Mouse (Mus musculus) midbrain, postnatal 0 days (tissue): ENCODE measurements around the gene Wapl. TPM values are rescaled to one million over a fixed set of nuclear protein-coding genes. Genes with fewer than 3 reads are reported as not detected.

Experiments
- ATAC-seq: fragments of 200-750 bp; cut with Nextera tagmentation; 2 replicates; pipeline ENCODE4 v1.8.0; 2017; ENCODE audit warnings: moderate number of reproducible peaks, mild to moderate bottlenecking, moderate TSS enrichment, moderate library complexity; ENCODE audit not compliant: low FRiP score
- DNase-seq: peaks from one replicate; pipeline ENCODE4 v3.0.0-alpha.2; 2015; ENCODE audit warnings: low spot score
- H3K27ac ChIP-seq: fragments of 300-500 bp; sonication (generic); 2 replicates; pipeline ENCODE4 v1.5.1; 2014; ENCODE audit warnings: low read depth, mild to moderate bottlenecking, low read length, mixed read lengths
- H3K27me3 ChIP-seq: fragments of 300-500 bp; sonication (generic); 2 replicates; pipeline ENCODE4 v1.6.1; 2014; ENCODE audit warnings: low read length, control low read depth, mixed read lengths; ENCODE audit not compliant: insufficient read depth
- H3K36me3 ChIP-seq: fragments of 300-500 bp; sonication (generic); 2 replicates; pipeline ENCODE4 v1.6.1; 2014; ENCODE audit warnings: low read length, control low read depth, mixed read lengths; ENCODE audit not compliant: insufficient read depth
- H3K4me1 ChIP-seq: fragments of 300-500 bp; sonication (generic); 2 replicates; pipeline ENCODE4 v1.6.1; 2014; ENCODE audit warnings: mild to moderate bottlenecking, control low read depth, antibody characterized with exemption, low read length, mixed read lengths; ENCODE audit not compliant: insufficient read depth
- H3K4me2 ChIP-seq: fragments of 300-500 bp; sonication (generic); 2 replicates; pipeline ENCODE4 v1.6.1; 2014; ENCODE audit warnings: low read depth, mild to moderate bottlenecking, low read length, mixed read lengths; ENCODE audit not compliant: poor library complexity, severe bottlenecking
- H3K4me3 ChIP-seq: fragments of 300-500 bp; sonication (generic); 2 replicates; pipeline ENCODE4 v1.5.1; 2014; ENCODE audit warnings: low read depth, mild to moderate bottlenecking, low read length, moderate library complexity
- H3K9ac ChIP-seq: fragments of 300-500 bp; sonication (generic); replicated peaks from 2 replicates; pipeline ENCODE4 v1.6.1; 2014; ENCODE audit warnings: mild to moderate bottlenecking, low read length, moderate library complexity, mixed read lengths; ENCODE audit not compliant: poor library complexity, severe bottlenecking
- H3K9me3 ChIP-seq: fragments of 300-500 bp; sonication (generic); 2 replicates; pipeline ENCODE4 v1.6.1; 2016; ENCODE audit warnings: low read length, control low read depth
- CTCF ChIP-seq: IDR thresholded peaks from 2 replicates; pipeline ENCODE4 v1.5.1; 2016; ENCODE audit warnings: antibody characterized with exemption, mild to moderate bottlenecking
- WGBS: fragments of 180-500 bp; shearing (Covaris S2); extraction: QIAGEN DNeasy Blood & Tissue Kit; methylation state at CpG from one replicate; pipeline ENCODE4 v1.1.7; 2014; 5-methylcytosine and 5-hydroxymethylcytosine counted together
- polyA plus RNA-seq: library from polyadenylated mRNA; unstranded; fragments of >200 nt; fragmentation: Nextera tagmentation; extraction: Ambion mirVana; gene quantifications from 2 replicates; pipeline ENCODE4 v1.2.1, GENCODE M21; 2015
- total RNA-seq: library from RNA; depleted of rRNA; stranded (reverse); fragments of >200 nt; gene quantifications from 2 replicates; pipeline ENCODE4 v1.2.3, GENCODE M21; 2014

The Wapl gene
- total and polyA plus RNA-seq, 2 experiments from 2014 or later = 9.9 to 14.8 TPM

DNA sequence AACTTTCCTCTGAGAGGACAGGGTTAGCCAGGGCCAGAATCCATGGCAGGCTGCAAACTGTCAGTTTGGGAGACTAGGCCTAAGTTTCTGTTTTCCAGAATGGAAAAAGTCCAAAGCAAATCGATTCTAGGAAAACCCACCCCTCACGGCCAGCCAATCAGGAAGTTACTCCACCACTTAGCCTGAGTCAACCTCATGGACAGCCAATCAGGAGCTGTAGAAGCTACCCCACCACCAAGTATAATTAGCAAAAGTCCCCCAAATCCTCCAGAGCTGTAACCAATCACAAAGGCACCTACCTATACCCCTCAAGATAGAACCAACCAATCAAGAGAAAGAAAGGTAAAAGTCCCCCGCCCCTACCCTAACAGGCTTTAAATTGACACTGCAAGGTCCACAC, 82.0 kb downstream of the Wapl start:
- no peak for TF ChIP-seq CTCF
- ATAC-seq = no peak
- Histone ChIP-seq H3K9ac (no peak overlapping the region), H3K9me3 (no peaks in the 10 kb centered on the region), H3K27me3 (no peaks in the 10 kb centered on the region), H3K27ac (no peak overlapping the region), H3K4me2 (no peak overlapping the region), H3K36me3 (no peaks in the 10 kb centered on the region), H3K4me1 (no peaks in the 10 kb centered on the region), H3K4me3 (no peak overlapping the region)
- 82% methylated on average over 3 of the region's 3 CpGs for WGBS
- DNase-seq = no peak

DNA sequence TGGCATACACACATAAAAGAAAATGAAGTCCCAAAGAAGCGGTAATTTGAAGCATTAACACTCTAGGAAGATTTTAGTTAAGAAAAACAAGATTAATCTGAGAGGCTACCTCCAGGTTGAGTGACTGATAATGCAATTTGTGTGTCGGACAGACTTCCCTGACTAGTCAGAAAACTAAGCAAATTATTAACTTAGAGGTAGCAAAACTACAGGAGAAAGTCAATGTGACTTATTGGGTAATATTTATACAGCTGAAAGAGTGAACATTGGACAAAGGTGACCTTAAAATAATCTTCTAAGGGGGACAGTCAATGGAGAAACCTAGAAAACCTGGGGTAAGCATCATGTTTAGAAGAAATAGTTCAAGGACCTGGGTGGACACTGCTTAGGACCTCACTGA, 86.2 kb downstream of the Wapl start:
- Histone ChIP-seq H3K27me3 (no peaks in the 10 kb centered on the region), H3K36me3 (no peaks in the 10 kb centered on the region), H3K27ac (no peak overlapping the region), H3K4me3 (no peak overlapping the region), H3K4me1 (no peaks in the 10 kb centered on the region), H3K4me2 (no peak overlapping the region), H3K9me3 (no peaks in the 10 kb centered on the region), H3K9ac (no peak overlapping the region)
- no peak for TF ChIP-seq CTCF
- DNase-seq (no peak), ATAC-seq (no peak)
- 85% methylated on average over 2 of the region's 2 CpGs for WGBS

DNA sequence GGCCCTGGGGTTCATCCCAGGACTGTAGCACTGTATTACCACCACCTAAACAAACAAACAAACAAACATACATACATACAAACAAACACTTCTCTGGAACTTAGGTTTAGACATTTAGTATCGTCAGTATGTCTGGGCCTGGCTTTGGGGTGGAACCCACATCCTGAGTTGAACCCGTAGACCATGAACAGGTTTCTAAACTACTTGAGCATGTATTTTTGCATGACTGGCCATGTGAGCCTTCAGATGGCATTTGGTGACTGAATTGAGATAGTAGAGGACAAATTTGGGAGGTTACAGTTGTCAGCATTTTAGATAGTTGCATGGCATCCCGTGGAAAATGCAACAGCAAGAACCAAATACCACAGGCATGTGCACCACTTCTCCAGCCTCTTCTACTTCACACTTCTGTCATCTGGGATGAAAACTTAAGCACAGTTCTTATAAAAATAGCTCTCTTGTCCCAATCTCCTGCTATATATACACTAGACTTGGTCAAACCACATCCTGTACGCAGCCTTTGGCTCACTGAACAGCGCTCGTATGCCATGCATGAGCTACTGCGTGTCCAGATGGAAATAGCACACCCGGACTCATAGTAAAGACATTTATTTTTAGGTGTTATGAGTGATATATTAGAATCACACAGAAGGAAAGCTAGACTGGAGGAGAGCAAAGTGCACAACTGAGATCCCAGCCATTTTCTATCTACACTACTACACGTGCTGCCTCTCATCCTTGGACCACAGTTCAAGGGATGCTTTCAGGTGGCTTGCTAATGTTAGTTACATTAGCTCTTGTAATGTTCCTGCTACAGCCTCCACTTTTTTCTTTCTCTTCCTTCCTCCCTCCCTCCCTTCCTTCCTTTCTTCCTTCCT, 87.6 kb downstream of the Wapl start:
- no peak for TF ChIP-seq CTCF
- H3K9ac ChIP-seq = no peak overlapping the region
- no peaks in the 10 kb centered on the region for H3K4me1 ChIP-seq
- ATAC-seq (no peak), DNase-seq (no peak)
- 95% methylated on average over 9 of the region's 9 CpGs for WGBS
- H3K9me3 ChIP-seq = no peaks in the 10 kb centered on the region
- H3K4me2 ChIP-seq = no peak overlapping the region
- H3K4me3 ChIP-seq = no peak overlapping the region
- H3K36me3 ChIP-seq = no peaks in the 10 kb centered on the region
- no peaks in the 10 kb centered on the region for H3K27me3 ChIP-seq
- no peak overlapping the region for H3K27ac ChIP-seq

DNA sequence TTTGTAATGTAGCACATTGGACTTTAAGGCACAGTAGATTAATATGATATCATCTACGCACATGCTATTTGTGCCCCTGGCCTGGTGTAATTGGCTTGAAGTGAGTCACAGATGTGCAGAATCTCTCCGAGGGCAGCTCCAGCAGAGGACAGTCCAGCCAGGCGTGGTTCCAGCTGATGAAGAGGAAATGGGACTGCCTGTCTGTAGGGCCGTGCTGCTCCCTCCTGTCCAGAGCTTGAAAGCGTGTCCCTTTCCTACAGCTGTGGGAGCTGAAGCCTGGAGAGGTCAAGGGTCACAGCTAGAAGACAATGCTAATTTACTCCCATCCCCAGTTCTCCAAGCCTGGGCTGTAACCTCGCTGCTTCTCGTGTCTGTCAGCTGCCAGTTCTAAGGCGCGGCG, 89.0 kb downstream of the Wapl start:
- WGBS = 52% methylated on average over 10 of the region's 10 CpGs
- H3K36me3 ChIP-seq = no peaks in the 10 kb centered on the region
- H3K4me1 ChIP-seq = no peaks in the 10 kb centered on the region
- H3K27ac ChIP-seq = no peak overlapping the region
- no peaks in the 10 kb centered on the region for H3K9me3 ChIP-seq
- H3K4me2 ChIP-seq = no peak overlapping the region
- no peaks in the 10 kb centered on the region for H3K27me3 ChIP-seq
- no peak for DNase-seq
- no peak overlapping the region for H3K4me3 ChIP-seq
- H3K9ac ChIP-seq = no peak overlapping the region
- ATAC-seq = no peak
- TF ChIP-seq CTCF = no peak

GRCm38 (mm10) chr14:34763771-34764539, 90.2 kb downstream of the Wapl start:
- WGBS = 68% methylated on average over 10 of the region's 10 CpGs
- Histone ChIP-seq H3K4me3 (no peak overlapping the region), H3K9me3 (no peaks in the 10 kb centered on the region), H3K36me3 (no peaks in the 10 kb centered on the region), H3K27me3 (no peaks in the 10 kb centered on the region), H3K4me1 (no peaks in the 10 kb centered on the region), H3K27ac (no peak overlapping the region), H3K4me2 (no peak overlapping the region), H3K9ac (no peak overlapping the region)
- ATAC-seq = no peak
- no peak for TF ChIP-seq CTCF
- no peak for DNase-seq

- Histone ChIP-seq H3K4me2 (no peak overlapping the region), H3K9ac (no peak overlapping the region), H3K27ac (no peak overlapping the region), H3K4me3 (no peak overlapping the region), H3K36me3 (no peaks in the 10 kb centered on the region), H3K27me3 (no peaks in the 10 kb centered on the region), H3K4me1 (0 out of 2 replicates have a peak, but pooled peaks cover 2% of the 10 kb centered on the region), H3K9me3 (no peaks in the 10 kb centered on the region)
- no peak for DNase-seq
- no peak for TF ChIP-seq CTCF
- ATAC-seq = no peak
- WGBS = 85% methylated on average over 9 of the region's 9 CpGs
Measured at GRCm38 (mm10) chr14:34764908-34765307, 91.2 kb downstream of the Wapl start.
